Mouse (Mus musculus) olfactory bulb, adult 2 months (tissue): Measurements from ENCODE around the gene 4930595D18Rik. TPM values are rescaled to one million over a fixed set of nuclear protein-coding genes. Genes with fewer than 3 reads are reported as not detected.

Experiments
- H3K27ac ChIP-seq: fragments of 200-500 bp; 2 replicates; pipeline ENCODE4 v1.5.1; 2012; ENCODE audit warnings: low read depth, low read length; ENCODE audit not compliant: insufficient read depth
- H3K4me1 ChIP-seq: fragments of 200-500 bp; 2 replicates; pipeline ENCODE4 v1.6.1; 2012; ENCODE audit warnings: low read length; ENCODE audit not compliant: control insufficient read depth, insufficient read depth
- H3K4me3 ChIP-seq: fragments of 200-500 bp; 2 replicates; pipeline ENCODE4 v1.5.1; 2012; ENCODE audit warnings: mild to moderate bottlenecking, low read depth, low read length, moderate library complexity; ENCODE audit not compliant: insufficient read depth
- CTCF ChIP-seq: fragments of 200-500 bp; IDR thresholded peaks from 2 replicates; pipeline ENCODE4 v1.5.1; 2012; ENCODE audit warnings: low read depth, mild to moderate bottlenecking, low read length, moderate library complexity; ENCODE audit not compliant: insufficient read depth
- POLR2A ChIP-seq: fragments of 200-500 bp; IDR thresholded peaks from 2 replicates; pipeline ENCODE4 v1.6.1; 2012; ENCODE audit warnings: mild to moderate bottlenecking, low read depth, low read length, moderate library complexity; ENCODE audit not compliant: insufficient read depth
- WGBS: fragments of 180-500 bp; shearing (Covaris S2); methylation state at CpG from one replicate; pipeline ENCODE4 v1.1.7; 2018; 5-methylcytosine and 5-hydroxymethylcytosine counted together
- polyA plus RNA-seq: library from polyadenylated mRNA; stranded (reverse); fragments of >200 nt; gene quantifications from 2 replicates; pipeline ENCODE4 v1.2.4, GENCODE M21; 2012; ENCODE audit warnings: low replicate concordance; ENCODE audit not compliant: missing spikeins, insufficient read depth, insufficient read length

Gene 4930595D18Rik
- polyA plus RNA-seq, 1 experiment, result not detected

- H3K4me1 ChIP-seq, result peaks cover 11% of the 10 kb centered on the region
- TF ChIP-seq POLR2A (no peak), CTCF (no peak)
- no peak overlapping the region for H3K27ac ChIP-seq
- no peak overlapping the region for H3K4me3 ChIP-seq
- 88% methylated on average over 4 of the region's 4 CpGs for WGBS
These were observed 12.3 kb upstream of the 4930595D18Rik start for GRCm38 (mm10) chr12:111196548-111196947.

GRCm38 (mm10) chr12:111193331-111193730 lies 9.0 kb upstream of the 4930595D18Rik start:
- no peak for TF ChIP-seq POLR2A
- TF ChIP-seq CTCF, result no peak
- Histone ChIP-seq H3K4me1 (peaks cover 15% of the 10 kb centered on the region), H3K27ac (no peak overlapping the region), H3K4me3 (no peak overlapping the region)
- WGBS, result 51% methylated on average over 9 of the region's 9 CpGs

DNA sequence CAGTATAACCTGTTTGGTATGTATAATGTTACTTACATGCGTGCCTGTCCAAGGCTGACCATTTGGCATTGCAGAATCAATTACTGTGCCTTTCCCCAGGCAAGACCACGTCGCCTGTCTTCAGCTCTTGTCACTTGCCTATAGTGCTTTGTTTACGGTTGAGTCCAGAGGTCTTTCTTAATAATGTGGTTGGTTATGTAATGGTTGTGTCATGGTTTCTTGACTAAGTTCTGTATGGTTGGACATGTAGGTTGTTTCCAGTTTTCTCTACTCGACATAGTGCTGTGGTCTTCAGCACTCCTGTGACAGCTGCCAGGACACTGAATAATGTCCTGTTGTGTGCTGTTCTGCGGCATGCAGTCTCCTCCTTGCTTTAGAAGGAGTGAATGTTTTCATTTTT lies 8.5 kb upstream of the 4930595D18Rik start:
- Histone ChIP-seq H3K27ac (no peak overlapping the region), H3K4me1 (peaks cover 15% of the 10 kb centered on the region), H3K4me3 (no peak overlapping the region)
- WGBS, result 86% methylated on average over 6 of the region's 6 CpGs
- TF ChIP-seq POLR2A (no peak), CTCF (no peak)

GRCm38 (mm10) chr12:111190891-111191290 lies 6.6 kb upstream of the 4930595D18Rik start:
- Histone ChIP-seq H3K4me1 (peaks cover 15% of the 10 kb centered on the region), H3K4me3 (no peak overlapping the region), H3K27ac (no peak overlapping the region)
- TF ChIP-seq POLR2A (no peak), CTCF (no peak)
- WGBS, result 84% methylated on average over 2 of the region's 2 CpGs

DNA sequence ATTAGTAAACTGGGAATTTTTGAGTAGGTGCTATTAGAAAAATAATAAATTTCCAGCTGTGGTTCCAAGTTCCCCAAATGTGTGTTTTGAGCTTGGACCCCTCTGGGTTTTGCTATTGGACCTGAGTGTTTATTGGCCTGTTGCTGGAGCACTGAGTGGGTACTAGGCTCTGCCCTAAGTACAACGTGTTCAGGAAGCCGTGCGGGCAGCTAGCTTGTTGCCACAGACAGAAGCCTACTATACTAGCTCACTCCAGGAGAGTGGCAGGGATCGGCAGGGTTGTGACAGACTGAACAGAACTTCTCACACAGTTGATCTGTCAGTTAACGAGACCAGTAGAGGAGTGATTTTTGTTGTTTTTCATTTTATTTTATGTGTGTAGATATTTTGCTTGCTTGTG lies 6.1 kb upstream of the 4930595D18Rik start:
- Histone ChIP-seq H3K4me3 (no peak overlapping the region), H3K4me1 (peaks cover 16% of the 10 kb centered on the region), H3K27ac (no peak overlapping the region)
- 80% methylated on average over 5 of the region's 5 CpGs for WGBS
- TF ChIP-seq POLR2A (no peak), CTCF (no peak)

DNA sequence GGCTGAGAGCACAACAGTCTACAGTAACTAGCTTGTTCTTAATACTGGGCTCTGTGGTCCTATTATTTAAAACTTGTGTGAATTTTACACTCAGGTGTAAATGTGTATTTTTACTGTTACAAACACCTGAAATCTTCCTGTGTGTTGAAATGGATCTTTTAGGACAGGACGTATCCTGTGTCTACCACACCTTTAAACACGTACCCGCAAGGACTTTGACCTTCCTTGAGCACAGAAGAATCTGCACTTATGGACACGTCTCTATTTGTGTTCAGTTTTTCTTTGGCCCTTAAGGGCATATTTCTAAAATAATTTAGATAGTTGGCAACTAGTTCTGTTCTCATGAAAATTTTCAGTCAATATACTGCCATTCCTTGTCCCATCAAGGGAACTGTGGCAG lies 4.0 kb upstream of the 4930595D18Rik start:
- WGBS, result 95% methylated on average over 4 of the region's 4 CpGs
- no peak overlapping the region for H3K4me3 ChIP-seq
- no peak for TF ChIP-seq CTCF
- TF ChIP-seq POLR2A, result no peak
- H3K4me1 ChIP-seq, result peaks cover 8% of the 10 kb centered on the region
- no peak overlapping the region for H3K27ac ChIP-seq

GRCm38 (mm10) chr12:111186986-111187385 lies 2.7 kb upstream of the 4930595D18Rik start:
- Histone ChIP-seq H3K27ac (no peak overlapping the region), H3K4me1 (peaks cover 6% of the 10 kb centered on the region; the same call in 1 of the 2 replicates), H3K4me3 (no peak overlapping the region)
- TF ChIP-seq POLR2A (no peak), CTCF (no peak)
- WGBS, result 93% methylated on average over 3 of the region's 3 CpGs

DNA sequence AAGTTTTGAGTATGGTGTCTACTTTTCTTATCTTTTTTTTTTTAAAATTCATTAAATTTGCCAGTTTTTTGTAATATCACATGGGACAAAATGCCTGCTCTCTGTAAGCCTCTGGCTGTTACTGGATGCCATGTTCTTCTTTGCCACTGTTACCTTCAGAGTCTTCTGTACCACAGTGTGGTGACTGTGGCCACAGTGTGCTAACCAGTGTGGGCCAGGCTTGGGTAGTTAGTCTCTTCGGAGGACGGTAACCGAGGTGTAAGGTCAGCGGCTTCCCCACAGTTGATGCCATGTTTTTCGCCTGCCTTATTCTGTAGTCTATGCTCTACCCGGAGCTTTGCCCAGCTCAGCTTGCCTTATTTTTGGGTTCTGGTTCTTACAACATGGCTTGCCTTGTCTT lies 1.9 kb downstream of the 4930595D18Rik start:
- Histone ChIP-seq H3K4me3 (no peak overlapping the region), H3K4me1 (0 out of 2 replicates have a peak, but pooled peaks cover 2% of the 10 kb centered on the region), H3K27ac (no peak overlapping the region)
- WGBS, result 96% methylated on average over 6 of the region's 6 CpGs
- TF ChIP-seq CTCF, result no peak
- no peak for TF ChIP-seq POLR2A

- TF ChIP-seq POLR2A (no peak), CTCF (no peak)
- Histone ChIP-seq H3K27ac (no peak overlapping the region), H3K4me3 (no peak overlapping the region), H3K4me1 (0 out of 2 replicates have a peak, but pooled peaks cover 2% of the 10 kb centered on the region)
- 84% methylated on average over 5 of the region's 5 CpGs for whole genome bisulfite sequencing
These were observed 2.4 kb downstream of the 4930595D18Rik start for GRCm38 (mm10) chr12:111181848-111182247.

DNA sequence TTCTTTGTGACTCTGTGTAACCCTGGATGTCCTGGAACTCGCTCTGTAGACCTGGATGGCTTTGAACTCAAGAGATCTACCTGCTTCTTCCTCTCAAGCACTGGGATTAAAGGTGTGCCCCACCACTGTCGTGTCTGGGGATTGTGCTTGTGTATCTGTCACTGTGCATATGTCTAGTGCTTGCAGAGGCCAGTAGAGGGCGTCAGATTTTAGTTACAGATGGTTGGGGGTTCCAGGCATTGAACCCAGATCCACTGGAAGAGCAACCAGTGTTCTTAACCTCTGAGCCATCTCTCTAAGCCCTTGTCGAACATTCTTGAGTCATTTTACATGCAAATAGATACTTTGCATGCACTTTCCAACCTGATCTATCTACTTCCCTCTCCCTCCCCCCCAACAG lies 5.5 kb downstream of the 4930595D18Rik start:
- Histone ChIP-seq H3K4me3 (no peak overlapping the region), H3K4me1 (no peaks in the 10 kb centered on the region), H3K27ac (no peak overlapping the region)
- 76% methylated on average over 4 of the region's 4 CpGs for WGBS
- no peak for TF ChIP-seq CTCF
- TF ChIP-seq POLR2A, result no peak
